Mouse (Mus musculus): ENCODE data around the gene Zfp62.
A peak's percentile ranks its signal among the peaks of the same experiment; 100 is the strongest.

The Zfp62 gene

GRCm38 (mm10) chr11:49249811-49250421, 46.8 kb downstream of the Zfp62 start:
- H3K27me3 ChIP-seq (ENCODE audit: control insufficient read depth, insufficient read depth, low read length, poor library complexity, severe bottlenecking) = no peaks in the 10 kb centered on the region
- peaks cover 8% of the 10 kb centered on the region for H3K36me3 ChIP-seq (ENCODE audit: control insufficient read depth, insufficient read depth, low read length, poor library complexity, severe bottlenecking)
- peak; percentile 92 for DNase-seq (ENCODE audit: low read depth, low spot score)

- DNase-seq (ENCODE audit: low read depth, low spot score) = peak; percentile 74
- Histone ChIP-seq H3K27me3 (ENCODE audit: control insufficient read depth, insufficient read depth, low read length, poor library complexity, severe bottlenecking) (no peaks in the 10 kb centered on the region), H3K36me3 (ENCODE audit: control insufficient read depth, insufficient read depth, low read length, poor library complexity, severe bottlenecking) (peaks cover 9% of the 10 kb centered on the region)
Observed at GRCm38 (mm10) chr11:49250422-49251379, 47.6 kb downstream of the Zfp62 start.

- peak; percentile 35 for DNase-seq (ENCODE audit: low read depth, low spot score)
- peaks cover 12% of the 10 kb centered on the region for H3K36me3 ChIP-seq (ENCODE audit: control insufficient read depth, insufficient read depth, low read length, poor library complexity, severe bottlenecking)
- no peaks in the 10 kb centered on the region for H3K27me3 ChIP-seq (ENCODE audit: control insufficient read depth, insufficient read depth, low read length, poor library complexity, severe bottlenecking)
Observed at GRCm38 (mm10) chr11:49251380-49251761, 48.3 kb downstream of the Zfp62 start.

GRCm38 (mm10) chr11:49252048-49252447, 49.0 kb downstream of the Zfp62 start:
- DNase-seq (ENCODE audit: low read depth, low spot score) = no peak
- no peaks in the 10 kb centered on the region for H3K27me3 ChIP-seq (ENCODE audit: control insufficient read depth, insufficient read depth, low read length, poor library complexity, severe bottlenecking)
- H3K36me3 ChIP-seq (ENCODE audit: control insufficient read depth, insufficient read depth, low read length, poor library complexity, severe bottlenecking) = peaks cover 12% of the 10 kb centered on the region

GRCm38 (mm10) chr11:49253035-49253434, 49.9 kb downstream of the Zfp62 start:
- H3K36me3 ChIP-seq (ENCODE audit: control insufficient read depth, insufficient read depth, low read length, poor library complexity, severe bottlenecking) = peaks cover 14% of the 10 kb centered on the region
- no peak for DNase-seq (ENCODE audit: low read depth, low spot score)
- H3K27me3 ChIP-seq (ENCODE audit: control insufficient read depth, insufficient read depth, low read length, poor library complexity, severe bottlenecking) = no peaks in the 10 kb centered on the region

GRCm38 (mm10) chr11:49259296-49259695, 56.2 kb downstream of the Zfp62 start:
- H3K36me3 ChIP-seq (ENCODE audit: control insufficient read depth, insufficient read depth, low read length, poor library complexity, severe bottlenecking) = peaks cover 32% of the 10 kb centered on the region
- no peaks in the 10 kb centered on the region for H3K27me3 ChIP-seq (ENCODE audit: control insufficient read depth, insufficient read depth, low read length, poor library complexity, severe bottlenecking)
- no peak for DNase-seq (ENCODE audit: low read depth, low spot score)

GRCm38 (mm10) chr11:49259829-49260228, 56.7 kb downstream of the Zfp62 start:
- H3K36me3 ChIP-seq (ENCODE audit: control insufficient read depth, insufficient read depth, low read length, poor library complexity, severe bottlenecking) = peaks cover 27% of the 10 kb centered on the region
- no peaks in the 10 kb centered on the region for H3K27me3 ChIP-seq (ENCODE audit: control insufficient read depth, insufficient read depth, low read length, poor library complexity, severe bottlenecking)
- DNase-seq (ENCODE audit: low read depth, low spot score) = no peak

- no peak for DNase-seq (ENCODE audit: low read depth, low spot score)
- H3K36me3 ChIP-seq (ENCODE audit: control insufficient read depth, insufficient read depth, low read length, poor library complexity, severe bottlenecking) = peaks cover 26% of the 10 kb centered on the region
- no peaks in the 10 kb centered on the region for H3K27me3 ChIP-seq (ENCODE audit: control insufficient read depth, insufficient read depth, low read length, poor library complexity, severe bottlenecking)
Observed at GRCm38 (mm10) chr11:49260598-49261312, 57.7 kb downstream of the Zfp62 start.

GRCm38 (mm10) chr11:49261313-49261855, 58.3 kb downstream of the Zfp62 start:
- Histone ChIP-seq H3K27me3 (ENCODE audit: control insufficient read depth, insufficient read depth, low read length, poor library complexity, severe bottlenecking) (no peaks in the 10 kb centered on the region), H3K36me3 (ENCODE audit: control insufficient read depth, insufficient read depth, low read length, poor library complexity, severe bottlenecking) (peaks cover 23% of the 10 kb centered on the region)
- DNase-seq (ENCODE audit: low read depth, low spot score) = no peak

- H3K36me3 ChIP-seq (ENCODE audit: control insufficient read depth, insufficient read depth, low read length, poor library complexity, severe bottlenecking) = peaks cover 21% of the 10 kb centered on the region
- DNase-seq (ENCODE audit: low read depth, low spot score) = no peak
- no peaks in the 10 kb centered on the region for H3K27me3 ChIP-seq (ENCODE audit: control insufficient read depth, insufficient read depth, low read length, poor library complexity, severe bottlenecking)
Observed at GRCm38 (mm10) chr11:49262286-49262685, 59.2 kb downstream of the Zfp62 start.

- Histone ChIP-seq H3K27me3 (ENCODE audit: control insufficient read depth, insufficient read depth, low read length, poor library complexity, severe bottlenecking) (no peaks in the 10 kb centered on the region), H3K36me3 (ENCODE audit: control insufficient read depth, insufficient read depth, low read length, poor library complexity, severe bottlenecking) (peaks cover 21% of the 10 kb centered on the region)
- no peak for DNase-seq (ENCODE audit: low read depth, low spot score)
Observed at GRCm38 (mm10) chr11:49263149-49263548, 60.1 kb downstream of the Zfp62 start.

GRCm38 (mm10) chr11:49264081-49264480, 61.0 kb downstream of the Zfp62 start:
- peaks cover 21% of the 10 kb centered on the region for H3K36me3 ChIP-seq (ENCODE audit: control insufficient read depth, insufficient read depth, low read length, poor library complexity, severe bottlenecking)
- no peak for DNase-seq (ENCODE audit: low read depth, low spot score)

GRCm38 (mm10) chr11:49264622-49265021, 61.5 kb downstream of the Zfp62 start:
- H3K36me3 ChIP-seq (ENCODE audit: control insufficient read depth, insufficient read depth, low read length, poor library complexity, severe bottlenecking) = peaks cover 21% of the 10 kb centered on the region
- no peak for DNase-seq (ENCODE audit: low read depth, low spot score)
- no peaks in the 10 kb centered on the region for H3K27me3 ChIP-seq (ENCODE audit: control insufficient read depth, insufficient read depth, low read length, poor library complexity, severe bottlenecking)

More at GRCm38 (mm10) chr11:49264081-49264480, 61.0 kb downstream of the Zfp62 start:
- no peaks in the 10 kb centered on the region for H3K27me3 ChIP-seq (ENCODE audit: control insufficient read depth, insufficient read depth, low read length, poor library complexity, severe bottlenecking)

GRCm38 (mm10) chr11:49265101-49265500, 62.0 kb downstream of the Zfp62 start:
- Histone ChIP-seq H3K27me3 (ENCODE audit: control insufficient read depth, insufficient read depth, low read length, poor library complexity, severe bottlenecking) (no peaks in the 10 kb centered on the region), H3K36me3 (ENCODE audit: control insufficient read depth, insufficient read depth, low read length, poor library complexity, severe bottlenecking) (peaks cover 18% of the 10 kb centered on the region)
- DNase-seq (ENCODE audit: low read depth, low spot score) = no peak
